Mouse (Mus musculus) kidney, adult 9 months (tissue): ENCODE measurements around the gene Wdr18.

Experiments used
- DNase-seq: peaks from one replicate; pipeline ENCODE4 v3.0.0; 2022

Wdr18 gene

DNA sequence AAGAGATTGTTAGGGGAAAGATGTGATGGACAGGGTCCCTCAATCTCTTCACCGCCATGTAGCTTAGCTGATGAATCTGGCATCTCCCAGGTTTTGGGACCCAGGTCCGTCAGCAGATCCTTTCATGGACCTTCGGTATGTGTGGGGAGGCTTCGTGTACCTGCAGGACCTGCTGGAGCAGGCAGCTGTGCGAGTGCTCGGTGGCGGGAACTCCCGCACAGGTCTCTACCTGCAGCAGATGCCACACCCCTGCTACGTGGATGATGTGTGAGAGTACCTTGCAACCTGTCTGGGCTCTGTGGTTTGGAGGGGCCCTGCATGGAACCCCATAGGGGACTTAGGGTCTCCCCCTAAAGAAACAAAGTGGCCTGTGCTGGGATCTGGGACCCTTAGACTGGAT lies 42.0 kb downstream of the Wdr18 start:
- no peak for DNase-seq

DNA sequence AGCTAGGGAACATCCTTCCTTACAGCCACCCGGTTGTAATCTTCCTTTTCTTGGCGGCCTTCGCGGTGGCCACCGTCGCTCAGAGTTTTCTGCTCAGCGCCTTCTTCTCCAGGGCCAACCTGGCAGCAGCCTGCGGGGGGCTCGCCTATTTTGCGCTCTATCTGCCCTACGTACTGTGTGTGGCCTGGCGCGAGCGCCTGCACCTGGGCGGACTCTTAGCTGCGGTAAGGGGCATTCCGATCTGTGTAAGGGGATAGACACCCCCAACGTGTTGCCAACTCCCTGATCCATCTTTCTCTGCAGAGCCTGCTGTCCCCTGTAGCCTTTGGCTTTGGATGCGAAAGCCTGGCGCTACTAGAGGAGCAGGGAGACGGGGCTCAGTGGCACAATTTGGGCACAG lies 42.9 kb downstream of the Wdr18 start:
- no peak for DNase-seq

DNA sequence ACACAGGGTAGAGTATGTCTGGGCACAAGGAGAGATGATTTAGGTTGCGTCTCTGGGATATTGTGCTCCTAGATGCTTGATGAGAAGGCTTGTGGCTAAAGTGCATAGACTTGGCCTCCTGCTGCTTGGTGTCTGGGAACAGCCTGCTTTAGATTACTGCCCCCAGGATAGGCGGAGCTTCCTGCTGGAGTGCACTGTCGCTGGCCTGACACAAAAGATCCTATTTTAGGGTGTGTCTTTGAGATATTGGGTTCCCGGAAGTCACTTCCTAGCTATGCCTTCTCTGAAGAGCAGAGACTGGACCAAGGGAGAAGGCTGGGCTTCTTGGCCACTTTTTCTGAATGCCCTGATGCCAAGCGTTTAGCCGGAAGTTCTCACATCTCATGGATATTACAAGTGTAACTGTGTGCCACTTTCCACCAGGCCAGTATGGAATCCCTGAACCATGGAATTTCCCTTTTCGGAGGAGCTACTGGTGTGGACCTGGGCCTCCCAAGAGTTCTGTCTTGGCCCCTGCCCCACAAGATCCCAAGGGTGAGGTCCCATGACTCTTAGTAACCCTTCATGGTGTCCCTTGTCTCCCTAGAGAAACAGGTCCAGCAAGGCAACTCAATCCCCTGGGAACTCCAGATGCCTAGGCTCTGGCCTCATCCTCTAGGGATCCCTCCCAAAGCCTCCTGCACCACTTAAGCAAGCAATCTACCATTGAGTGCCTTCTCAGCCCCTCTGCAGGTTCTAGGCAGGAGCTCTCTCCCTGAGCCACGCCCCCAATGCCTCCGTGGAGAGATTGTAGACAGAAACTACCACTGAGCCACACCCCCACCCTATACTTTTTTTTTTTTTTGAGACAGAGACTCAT lies 43.7 kb downstream of the Wdr18 start:
- no peak for DNase-seq

DNA sequence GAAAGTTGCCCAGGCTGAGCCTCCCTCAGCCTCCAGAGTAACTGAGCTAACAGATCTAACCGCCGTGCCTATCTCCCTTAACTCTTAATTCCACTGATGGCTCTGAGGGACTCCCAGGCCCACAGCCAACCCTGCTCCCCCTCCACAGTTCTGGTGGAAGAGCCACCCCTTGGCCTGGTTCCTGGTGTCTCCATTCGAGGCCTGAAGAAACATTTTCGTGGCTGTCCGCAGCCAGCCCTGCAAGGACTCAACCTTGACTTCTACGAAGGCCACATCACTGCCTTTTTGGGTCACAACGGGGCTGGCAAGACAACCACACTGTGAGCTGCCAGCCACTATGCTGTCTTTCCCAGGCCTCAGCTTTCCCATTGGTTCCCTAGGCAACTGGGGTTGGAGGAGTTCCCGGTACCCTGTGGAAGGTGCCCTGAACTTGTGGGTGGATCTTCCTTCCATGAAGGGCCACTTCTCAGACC lies 44.3 kb downstream of the Wdr18 start:
- DNase-seq, result no peak

DNA sequence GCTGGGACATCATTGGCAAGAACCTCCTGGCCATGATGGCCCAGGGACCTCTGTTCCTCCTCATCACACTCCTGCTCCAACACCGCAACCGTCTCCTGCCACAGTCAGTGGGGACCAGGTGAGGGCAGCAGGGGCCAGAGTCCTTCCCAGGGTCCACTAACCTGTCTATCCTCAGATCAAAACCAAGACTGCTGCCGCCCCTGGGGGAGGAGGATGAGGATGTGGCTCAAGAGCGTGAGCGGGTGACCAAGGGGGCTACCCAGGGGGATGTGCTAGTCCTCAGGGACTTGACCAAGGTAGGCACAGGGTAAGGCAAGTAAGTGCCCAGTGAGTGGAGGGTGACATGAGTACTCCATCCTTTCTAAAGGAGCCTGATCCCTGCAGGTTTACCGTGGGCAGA lies 51.8 kb downstream of the Wdr18 start:
- no peak for DNase-seq

DNA sequence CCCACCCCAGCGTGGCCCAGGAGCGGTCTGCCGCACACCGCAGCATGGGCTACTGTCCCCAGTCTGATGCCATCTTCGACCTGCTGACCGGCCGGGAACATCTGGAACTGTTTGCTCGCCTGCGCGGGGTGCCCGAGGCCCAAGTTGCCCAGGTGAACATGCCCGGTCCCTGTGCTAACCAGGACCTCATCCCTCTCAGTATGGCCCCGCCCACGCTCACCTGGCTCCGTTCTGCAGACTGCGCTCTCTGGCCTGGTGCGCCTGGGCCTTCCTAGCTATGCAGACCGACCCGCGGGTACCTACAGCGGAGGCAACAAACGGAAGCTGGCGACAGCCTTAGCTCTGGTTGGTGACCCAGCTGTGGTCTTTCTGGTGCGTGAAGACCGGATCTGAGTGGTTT lies 53.7 kb downstream of the Wdr18 start:
- no peak for DNase-seq

DNA sequence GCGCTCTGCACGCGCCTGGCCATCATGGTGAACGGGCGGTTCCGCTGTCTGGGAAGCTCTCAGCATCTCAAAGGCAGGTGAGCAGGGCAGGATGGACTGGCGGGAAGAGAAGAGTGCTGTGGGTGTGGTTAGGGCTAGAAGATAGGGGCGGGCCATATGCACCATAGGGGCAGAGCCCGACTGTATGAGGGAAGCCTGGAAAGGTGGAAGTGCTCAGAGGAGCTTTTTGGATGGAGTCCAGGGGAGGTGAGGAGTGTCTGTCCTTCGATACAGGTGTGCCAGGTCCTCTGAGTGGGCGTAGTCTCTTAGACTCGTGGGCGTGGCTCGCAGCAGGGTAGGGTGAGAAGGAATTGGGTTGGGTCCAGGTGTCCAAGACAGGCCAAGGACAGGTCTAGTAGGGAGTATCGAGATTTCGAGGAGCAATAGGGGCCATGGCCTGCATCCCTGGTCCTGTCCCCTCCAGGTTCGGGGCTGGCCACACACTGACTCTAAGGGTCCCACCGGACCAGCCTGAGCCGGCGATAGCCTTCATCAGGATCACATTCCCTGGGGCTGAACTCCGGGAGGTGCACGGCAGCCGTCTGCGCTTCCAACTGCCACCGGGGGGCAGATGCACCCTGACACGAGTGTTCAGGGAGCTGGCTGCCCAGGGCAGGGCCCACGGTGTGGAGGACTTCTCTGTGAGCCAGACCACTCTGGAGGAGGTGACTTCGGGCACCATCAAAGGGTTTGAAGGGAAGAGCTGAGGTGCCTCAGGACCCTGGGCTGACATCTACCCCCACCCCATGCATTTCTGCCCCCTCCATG lies 54.7 kb downstream of the Wdr18 start:
- no peak for DNase-seq

DNA sequence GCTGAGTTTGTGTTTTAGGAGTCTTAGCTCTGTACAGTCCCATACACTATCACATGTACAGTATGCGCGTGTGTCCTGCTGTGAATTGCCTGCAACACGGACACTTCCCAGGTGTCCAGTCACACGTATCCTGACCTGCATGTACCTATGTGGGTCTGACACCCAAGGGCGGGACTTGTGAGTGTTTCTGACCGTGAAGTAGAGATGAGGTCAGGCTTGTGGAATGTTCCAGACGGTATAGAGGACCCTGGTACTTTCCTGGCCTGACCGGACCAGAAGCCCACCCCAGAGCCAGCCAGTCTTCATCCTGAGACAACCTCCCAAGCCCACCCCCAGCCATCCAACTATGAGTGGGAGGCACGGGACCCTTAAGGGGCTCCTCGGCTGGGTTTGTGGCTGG lies 55.6 kb downstream of the Wdr18 start:
- no peak for DNase-seq

DNA sequence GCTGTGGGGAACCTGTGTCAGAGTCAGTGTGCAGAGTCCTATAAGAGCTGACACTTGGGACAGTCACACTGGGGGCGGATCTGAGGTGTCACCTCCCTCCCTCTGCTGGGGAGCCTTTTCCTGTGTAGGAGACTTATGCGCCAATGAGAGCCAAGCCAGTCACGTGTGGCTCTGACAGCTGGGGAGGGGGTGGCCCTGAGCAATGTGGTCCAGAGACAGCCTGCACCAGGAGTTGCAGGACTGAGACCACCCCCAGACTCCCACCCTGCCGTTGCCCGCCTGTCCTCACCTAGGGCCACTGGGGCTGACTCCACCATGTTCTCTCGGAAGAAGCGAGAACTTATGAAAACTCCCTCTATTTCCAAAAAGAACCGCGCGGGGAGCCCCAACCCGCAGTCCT lies 56.6 kb downstream of the Wdr18 start, which contains the start of gene Arhgap45:
Gene Arhgap45 (plus strand): TSS at position 143 of the 400 bp plus-strand sequence.
- DNase-seq, result no peak

DNA sequence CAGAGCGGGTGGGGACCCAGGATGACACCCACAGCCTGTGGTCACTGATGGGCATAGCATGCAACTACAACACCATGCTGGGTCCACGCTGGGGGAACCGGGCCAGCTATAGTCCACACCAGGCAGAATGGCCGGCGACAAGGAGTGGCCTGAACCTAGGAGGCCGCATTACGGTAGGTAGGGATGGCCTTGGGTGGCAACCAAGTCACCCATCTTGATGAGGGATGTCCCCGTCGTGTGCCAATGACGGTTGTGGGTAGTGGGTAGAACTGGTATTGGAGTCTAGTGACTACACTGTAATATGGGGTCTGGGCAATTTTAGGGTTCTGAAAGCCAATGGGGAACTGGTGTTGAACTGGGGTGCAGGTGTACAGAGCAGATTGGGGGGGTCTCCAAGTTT lies 57.0 kb downstream of the Wdr18 start:
- DNase-seq, result no peak

DNA sequence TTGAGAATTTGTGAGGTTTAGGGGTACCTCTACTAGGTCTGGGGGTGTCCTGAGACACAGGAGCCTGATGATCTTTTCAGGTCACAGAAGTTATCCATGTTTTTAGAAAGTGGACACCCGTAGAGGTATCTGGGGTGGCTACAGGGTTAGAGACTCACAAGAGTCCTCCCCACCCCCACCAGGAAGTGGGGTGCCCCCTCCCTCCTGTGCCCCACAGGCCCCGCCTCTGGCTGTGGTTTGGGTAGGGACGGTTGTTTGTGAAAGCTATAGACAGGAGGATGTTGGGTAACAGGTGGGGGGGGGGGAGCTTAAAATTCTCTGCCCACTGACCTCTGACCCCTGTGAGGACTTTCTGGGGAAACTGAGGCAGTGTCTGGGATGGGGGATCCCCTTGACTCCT lies 57.4 kb downstream of the Wdr18 start:
- no peak for DNase-seq

DNA sequence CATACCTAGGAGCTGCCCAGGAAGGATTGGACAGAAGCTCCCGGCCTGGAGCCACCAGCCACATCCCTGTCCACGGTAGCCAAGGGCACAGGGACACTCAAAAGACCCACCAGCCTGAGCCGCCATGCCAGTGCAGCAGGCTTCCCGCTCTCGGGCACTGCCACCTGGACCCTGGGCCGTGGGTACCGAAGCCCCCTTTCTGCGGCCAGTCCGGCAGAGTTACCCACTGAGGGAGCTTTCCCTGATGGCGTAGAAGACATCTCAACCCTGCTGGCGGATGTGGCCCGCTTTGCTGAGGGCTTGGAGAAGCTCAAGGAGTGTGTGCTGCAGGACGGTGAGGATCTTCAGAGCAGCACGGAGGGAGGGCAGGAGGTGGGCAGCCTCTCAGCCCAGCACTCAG lies 57.8 kb downstream of the Wdr18 start:
- DNase-seq, result no peak

DNA sequence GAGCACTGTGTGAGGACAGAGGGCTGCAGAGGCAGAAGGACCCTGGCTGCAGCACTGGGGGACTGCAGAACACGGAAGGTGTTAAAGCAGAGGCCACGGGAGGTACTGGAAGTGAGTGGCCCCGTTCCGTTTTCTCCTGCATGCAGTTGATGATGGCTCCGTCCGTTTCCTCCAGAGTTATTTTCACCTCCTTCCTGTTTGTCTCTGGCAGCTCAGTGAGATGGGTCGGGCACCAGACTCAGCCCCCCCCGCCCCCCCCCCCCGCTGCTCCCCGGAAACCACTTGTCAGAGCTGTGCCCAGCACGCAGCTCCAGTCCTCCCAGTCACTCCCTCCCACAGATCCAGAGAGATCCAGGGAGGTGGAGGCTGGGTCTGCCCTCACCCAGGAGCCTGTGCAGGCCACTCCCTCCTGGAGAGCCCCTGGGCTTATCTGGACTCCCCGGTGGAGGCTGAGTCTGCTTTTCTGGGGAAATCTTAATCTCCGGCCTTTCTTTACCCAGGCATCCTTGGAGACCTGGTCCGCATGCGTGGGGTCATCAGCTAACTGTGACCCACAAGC lies 58.9 kb downstream of the Wdr18 start:
- no peak for DNase-seq

DNA sequence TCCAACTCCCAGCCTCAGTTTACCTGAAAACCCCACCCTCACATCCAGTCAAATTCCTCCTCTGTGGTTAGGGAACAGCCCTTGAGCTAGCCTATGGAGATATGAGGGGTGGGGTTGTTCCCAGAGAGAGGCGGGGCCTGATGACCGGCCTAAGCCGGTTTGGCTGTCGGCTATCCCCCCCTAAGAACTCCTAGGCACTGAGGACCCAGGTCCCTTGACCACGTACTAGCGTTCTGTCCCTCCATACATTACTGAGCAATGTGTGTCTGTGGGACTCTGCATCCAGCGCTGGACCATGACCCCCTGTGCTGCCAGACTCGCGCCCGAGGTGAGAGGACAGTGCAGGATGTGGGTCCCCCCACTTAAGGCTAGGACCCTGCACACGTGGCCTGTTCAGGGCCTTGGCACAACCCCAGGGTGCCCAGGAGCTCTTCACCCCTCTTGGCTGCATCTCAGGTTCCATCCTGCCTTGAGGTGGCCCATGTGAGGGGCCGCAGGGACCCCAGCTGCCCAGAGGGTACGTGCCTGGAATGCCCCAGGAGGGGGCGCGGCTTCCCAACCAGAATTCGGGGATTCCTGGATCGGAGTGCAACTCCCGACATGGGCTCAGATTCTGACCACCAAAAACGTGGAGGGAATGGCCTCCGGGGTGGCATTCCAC lies 59.6 kb downstream of the Wdr18 start:
- no peak for DNase-seq
